Mouse (Mus musculus) gastrocnemius, postnatal 10 days (tissue): Measurements from ENCODE around the gene Slc16a7. TPM values are rescaled to one million over a fixed set of nuclear protein-coding genes. Genes with fewer than 3 reads are reported as not detected.

Experiments used
- DNase-seq: peaks from one replicate; pipeline ENCODE4 v3.0.0; 2021; ENCODE audit warnings: mixed read lengths
- long read RNA-seq, 2 experiments: library from polyadenylated mRNA; stranded (forward); transcript quantifications; one replicate each; pipeline ENCODE4 v2.0.0; 2021
- total RNA-seq, 2 experiments: library from RNA; stranded (reverse); gene quantifications; 2 replicates each; pipeline ENCODE4 v1.2.3; 2021

Slc16a7 gene
- 1 to 10 TPM; 2.9 to 3.7 TPM for total RNA-seq
- long read RNA-seq, experiment 1, partial matches to known transcripts: 0 of 2 reads
- long read RNA-seq, experiment 1, other reads (novel, unspliced or antisense): 2 of 2 reads
- long read RNA-seq, experiment 2, partial matches to known transcripts: 0 of 1 reads
- long read RNA-seq, experiment 2, other reads (novel, unspliced or antisense): 1 of 1 reads

DNA sequence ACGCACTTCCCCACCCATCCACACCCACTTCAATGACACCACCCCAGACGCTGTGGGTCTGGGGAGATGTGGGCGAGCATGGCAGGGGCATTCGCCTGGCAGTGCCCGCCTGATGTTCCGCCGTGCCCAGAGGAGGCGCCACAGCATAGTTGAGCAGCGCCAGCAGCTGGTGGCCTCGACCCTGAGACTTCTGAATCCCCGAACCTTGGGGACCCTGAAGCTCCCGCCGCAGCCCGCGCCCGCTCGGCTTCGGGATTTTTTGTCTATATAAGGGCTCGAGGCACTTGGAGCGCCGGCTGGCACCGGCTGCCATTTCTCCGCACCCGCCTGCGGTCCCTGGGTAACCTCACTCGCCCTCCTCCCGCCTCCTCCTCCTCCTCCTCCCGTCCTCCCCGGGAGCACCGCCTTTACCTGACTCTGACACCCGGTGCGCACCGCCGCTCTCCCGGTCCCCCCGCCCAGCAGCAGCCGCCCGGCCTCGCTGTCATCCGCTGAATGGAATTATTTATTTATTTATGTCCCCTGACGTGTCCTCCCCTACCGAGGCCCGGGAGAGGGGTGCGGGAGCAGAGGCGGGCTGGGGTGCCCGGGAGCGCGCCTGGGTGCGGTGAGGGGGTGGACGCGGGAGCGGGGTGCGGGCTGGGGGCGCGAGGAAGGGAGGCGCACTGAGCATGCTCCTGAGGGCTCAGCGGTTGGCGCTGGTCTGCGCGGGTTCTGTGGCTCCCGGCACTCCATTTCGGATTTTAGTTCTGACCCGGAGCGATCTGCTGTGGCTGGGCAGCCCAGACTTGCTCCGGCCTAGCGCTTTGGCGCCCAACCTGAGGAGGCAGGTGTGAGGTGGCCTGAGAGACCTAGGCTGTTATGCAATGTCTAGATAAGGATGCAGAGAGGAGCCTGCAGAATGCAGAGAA, at the start of gene Slc16a7:
Gene Slc16a7 (minus strand): TSS at position 590 of the 911 bp plus-strand sequence.
- DNase-seq: peak; percentile 53

DNA sequence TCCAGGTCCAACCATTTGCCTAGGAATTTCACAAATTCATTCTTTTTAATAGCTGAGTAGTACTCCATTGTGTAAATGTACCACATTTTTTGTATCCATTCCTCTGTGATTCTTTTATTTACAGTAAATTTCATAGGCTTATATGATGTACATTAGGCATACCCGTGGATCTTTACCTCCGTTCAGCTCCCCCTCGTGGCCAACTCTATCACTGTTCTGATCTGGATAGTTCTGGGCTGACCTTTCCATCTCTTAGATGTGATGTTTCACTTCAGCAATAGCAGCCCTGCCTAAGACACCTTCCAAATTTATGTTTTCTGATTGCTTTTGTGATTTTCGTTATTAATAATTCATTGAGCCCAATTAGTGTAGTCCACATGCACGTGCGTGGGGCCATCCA, 29.5 kb upstream of the Slc16a7 start:
- DNase-seq: no peak

DNA sequence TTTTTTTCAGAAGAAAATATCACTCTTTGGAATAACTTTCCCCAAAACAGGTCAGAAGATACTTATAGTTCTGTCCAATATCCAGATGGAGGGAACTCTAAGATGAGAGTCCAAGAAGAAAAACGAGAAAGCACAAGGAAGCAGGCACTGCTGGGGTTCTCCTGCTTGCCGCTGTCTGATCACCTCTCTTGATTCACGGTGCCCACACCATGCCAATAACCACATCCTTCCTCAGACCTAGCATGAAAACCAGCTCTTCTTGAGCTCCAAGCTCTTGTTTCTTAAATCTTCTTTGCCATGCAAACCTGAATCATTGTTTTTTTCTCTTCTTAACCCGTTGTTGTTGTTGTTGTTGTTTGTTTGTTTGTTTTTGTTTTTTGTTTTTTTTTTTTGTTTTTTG, 10.5 kb upstream of the Slc16a7 start:
- no peak for DNase-seq

DNA sequence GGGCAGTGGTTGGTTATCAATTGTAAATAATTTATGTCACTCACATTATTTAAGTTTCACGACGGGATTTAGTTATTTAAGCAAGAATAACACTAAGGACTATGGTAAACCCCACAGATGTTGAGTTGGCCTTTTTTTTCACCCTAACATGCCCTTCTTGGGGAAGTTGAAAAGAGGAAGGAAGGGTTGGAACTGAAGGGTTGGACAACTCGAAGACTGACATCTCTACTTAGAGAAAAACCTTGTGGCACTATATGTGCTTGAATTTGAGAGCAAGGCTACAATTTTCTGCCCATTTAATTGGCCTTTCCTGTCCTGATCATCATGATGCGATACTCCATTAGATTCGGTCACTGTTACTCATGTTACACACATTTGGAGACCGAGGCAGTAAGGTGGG, 746 bp upstream of the Slc16a7 start:
- DNase-seq: no peak

DNA sequence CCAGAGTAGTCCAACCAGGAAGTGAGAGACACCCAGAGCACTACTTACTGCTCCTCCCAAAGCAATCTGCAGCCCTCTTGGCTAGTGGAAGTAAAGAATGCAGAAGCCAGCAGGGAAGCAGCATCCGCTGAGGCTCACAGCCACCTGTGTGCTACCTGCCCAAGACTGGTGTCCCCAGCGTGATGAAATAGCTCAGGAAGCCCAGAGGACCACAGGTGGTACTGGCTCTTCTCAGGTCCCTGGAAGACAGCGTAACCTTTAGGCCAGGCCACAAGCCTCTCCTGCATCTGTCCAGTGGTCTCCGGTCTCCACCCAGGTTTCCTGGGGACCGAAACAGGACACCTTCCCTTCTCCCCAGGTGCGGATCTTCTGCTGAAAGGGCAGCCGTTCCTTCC, 787 bp downstream of the Slc16a7 start:
- DNase-seq: peak; percentile 7

DNA sequence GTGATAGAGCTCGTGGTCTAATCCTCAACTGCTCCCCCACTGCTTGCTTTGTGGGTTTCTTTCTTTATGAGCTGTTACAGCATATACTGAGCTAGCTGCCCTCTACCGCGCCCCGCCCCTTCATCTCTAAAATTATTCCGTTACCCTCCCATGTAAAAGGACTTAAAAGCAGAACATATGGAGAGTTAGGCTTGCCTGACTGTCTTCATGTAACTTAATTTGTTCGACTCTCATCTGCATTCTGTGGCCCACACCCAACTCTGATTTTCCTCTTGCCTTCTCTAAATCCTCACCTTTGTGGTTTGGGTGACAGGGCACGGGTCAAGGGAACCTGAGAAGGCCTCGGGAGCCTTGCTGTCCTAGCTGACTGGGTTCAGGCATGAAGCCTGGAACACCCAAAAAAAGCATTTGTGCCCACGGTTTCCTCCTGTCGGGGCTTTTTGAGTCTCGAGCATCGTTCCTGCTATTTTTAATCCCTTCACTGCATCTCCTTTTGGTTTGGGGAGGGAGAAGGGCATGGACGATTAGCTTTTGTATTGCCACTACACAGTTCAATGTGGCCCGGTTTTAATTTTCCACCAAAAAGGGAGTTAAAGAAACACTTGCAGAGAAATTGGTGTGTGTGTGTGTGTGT, 1.4 kb downstream of the Slc16a7 start:
- DNase-seq: no peak

DNA sequence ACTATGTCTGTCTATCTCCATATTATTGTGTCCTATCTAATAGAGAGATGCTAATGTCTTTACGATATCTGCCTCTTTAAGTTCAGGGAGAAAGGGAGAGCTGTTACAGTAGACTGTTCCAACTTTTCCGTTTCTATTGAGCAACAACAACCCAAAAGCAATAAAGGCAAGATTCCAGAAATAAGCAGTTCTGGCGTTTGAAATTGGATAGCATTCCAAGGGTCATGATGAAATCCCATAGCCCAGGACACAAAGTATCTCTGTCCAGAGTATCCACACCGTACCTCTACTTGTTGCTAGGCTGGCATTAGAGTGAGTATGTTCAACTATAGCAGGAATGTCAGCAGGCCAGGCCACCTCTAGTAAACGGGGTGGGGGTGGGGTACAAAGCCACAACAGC, 13.7 kb downstream of the Slc16a7 start:
- no peak for DNase-seq

DNA sequence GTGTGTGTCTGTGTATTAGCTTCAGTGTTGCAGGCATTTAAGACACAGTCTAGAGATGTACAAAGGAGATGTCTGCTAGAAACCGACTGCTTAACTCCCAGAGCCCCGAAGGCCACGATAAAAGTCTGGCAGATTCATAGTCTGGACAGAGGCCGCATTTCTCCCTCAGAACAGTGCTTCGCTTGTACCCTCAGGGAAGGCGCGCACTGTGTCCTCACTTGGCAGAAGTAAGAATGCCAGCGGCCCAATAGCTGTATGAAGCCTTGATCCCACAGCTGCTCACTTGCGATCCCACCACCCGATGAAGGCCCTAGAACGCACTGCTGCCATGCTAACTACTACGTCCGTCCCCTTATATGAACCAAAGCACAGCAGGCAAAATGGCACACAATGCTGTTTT, 16.6 kb downstream of the Slc16a7 start:
- DNase-seq: no peak

DNA sequence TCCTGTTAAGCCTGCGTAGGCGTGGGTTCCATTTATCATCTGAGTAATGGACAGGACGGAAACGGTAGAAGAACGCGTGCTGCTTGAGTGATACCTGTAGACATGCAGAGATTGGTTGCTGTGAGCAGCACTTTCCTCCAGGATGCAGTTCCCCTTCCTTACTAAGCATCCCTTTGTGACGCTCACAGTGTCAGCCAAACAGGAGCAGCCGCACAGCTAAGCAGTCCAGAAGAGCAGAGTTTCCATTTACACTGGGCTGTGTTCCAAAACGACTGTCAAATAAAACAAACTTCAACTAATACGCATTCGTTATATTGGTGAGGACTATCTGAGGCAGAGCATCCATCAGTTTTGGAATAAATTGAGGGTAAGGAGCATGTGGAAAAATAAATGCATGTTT, 17.8 kb downstream of the Slc16a7 start:
- no peak for DNase-seq

DNA sequence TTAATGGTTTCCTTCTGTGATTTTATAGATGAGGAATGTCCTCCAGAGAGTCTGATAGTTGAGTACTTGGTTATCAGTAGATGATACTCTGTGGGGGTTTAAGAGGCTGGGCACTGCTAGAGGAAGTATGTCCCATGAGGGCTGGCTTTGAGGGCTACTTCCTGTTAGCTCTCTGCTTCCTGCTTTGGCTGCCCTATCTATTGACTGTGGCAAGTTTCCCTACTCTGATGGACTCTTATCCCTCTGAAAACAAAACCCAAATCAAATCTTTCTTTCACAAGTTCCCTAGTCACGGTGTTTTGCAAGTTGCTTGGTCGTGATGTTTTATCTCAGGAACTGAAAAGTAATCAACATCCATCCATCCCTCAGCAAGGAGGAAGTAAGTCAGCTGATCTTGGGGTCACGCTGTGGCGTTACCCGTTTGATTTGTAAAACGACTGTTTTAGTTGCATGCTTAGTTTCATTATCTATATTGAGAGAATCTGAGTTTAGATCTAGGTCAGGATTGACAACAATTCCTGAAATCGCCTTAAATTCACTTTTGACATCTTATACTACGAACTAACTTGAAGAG, 19.1 kb downstream of the Slc16a7 start:
- DNase-seq: no peak

DNA sequence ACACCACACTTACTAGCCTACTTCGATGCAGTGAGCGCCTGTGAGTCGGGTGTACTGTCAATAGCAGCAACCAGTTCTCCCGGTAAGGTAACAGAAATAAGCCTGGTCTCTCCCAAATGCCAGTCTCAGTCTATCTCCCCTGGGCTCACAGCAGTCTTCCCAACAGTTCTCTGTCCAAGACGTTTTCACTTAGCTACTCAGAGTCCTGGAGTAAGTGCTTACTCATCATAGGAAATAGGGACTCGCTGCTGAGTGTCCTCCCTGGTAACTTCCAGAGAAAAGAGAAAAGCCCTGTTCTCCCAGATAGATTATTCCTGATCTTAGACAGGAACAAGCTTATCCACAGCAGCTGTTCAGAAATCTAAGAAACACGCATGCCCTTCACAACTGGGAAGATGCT, 30.8 kb downstream of the Slc16a7 start:
- DNase-seq: no peak

DNA sequence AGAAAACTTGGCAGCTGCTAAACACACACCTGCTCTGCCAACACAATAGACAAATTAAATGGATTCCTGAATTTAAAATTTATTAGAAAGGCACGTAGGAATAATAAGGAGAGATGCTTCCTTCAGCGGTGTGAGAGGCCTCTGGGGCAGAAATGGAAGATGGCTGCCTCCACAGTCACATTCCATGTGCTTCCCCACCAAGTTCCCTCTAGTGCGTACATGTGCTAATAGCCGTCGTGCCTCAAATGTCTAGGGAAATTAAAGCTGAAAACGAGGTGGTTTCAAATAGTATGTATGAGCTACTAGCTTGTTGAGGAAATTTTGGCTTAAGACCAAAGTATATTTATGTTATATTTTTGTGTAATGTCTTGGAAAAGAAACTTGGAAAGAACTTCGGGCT, 36.5 kb downstream of the Slc16a7 start:
- no peak for DNase-seq

DNA sequence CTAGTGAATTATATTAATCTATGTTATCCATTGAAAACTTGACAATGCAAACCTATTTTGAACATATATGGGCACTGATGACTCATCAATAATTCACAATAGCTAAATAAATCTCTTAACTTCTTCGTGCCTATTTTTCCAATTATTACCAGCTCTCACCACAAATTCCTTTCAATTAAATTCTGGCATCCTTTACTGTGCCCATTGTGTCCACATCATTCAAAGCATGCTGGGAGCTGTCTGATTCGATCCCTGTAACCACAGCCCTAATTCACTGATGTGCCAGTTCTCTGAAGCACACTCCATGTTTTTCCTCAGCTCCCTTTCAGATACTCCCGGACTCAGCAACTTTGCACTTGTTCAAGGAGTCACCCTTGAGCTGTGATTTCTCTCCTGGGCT, 41.1 kb downstream of the Slc16a7 start:
- no peak for DNase-seq

DNA sequence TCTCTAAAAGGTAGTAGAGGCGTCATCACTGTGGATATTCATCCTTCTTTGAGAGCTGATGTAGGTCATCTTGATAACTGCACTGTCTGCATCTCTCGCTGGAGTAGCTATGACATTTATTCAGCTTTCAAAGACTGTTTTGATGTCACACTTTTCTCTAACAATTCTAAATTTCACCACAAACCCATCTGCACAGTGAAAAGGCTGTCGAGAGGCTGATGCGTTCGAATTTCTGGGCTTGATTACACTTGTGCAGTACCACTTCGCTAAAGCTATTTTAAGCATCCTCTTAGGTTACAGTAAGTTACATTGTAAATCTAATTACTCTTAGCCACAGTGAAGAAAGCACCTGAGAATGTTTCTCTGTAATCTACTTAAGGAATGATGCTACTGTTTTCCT, 42.1 kb downstream of the Slc16a7 start:
- DNase-seq: no peak

DNA sequence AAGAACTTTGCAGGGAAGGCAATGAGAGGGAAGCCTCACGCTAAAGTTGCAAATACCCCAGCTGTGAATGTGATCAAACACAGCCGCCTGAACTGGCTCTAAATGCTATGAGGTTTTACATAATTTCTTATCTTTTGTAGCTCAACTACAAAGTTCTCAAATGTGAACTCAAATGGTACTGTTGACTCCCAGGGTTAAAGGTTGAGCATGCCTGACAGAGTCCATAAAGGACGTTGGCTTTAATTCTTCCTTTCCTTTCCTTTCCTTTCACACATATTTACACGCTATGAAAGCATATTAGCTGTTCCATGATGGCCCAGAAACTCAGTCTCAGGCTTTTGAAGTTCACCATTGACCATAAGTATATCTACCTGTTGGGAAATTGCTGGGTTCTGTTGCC, 42.9 kb downstream of the Slc16a7 start:
- DNase-seq: no peak

DNA sequence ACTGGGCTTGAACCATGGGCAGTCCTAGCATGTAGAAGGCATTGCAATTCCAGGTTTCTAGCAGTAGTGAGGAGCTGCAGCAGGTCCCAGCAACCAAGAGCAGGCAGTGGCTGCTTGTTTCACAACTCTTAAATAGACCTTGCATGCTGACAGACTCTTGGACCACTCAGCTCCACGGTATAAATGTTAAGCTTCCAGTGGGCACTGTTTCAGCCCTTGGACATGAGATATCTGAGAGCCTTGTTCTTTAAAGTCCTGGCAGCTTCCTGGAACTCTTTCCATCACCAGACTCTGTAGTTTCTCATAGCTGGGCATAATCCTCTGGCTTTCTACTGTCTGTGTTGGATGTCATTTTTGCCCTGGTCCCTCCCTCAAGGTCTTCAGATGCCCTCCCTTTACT, 43.7 kb downstream of the Slc16a7 start:
- DNase-seq: no peak

DNA sequence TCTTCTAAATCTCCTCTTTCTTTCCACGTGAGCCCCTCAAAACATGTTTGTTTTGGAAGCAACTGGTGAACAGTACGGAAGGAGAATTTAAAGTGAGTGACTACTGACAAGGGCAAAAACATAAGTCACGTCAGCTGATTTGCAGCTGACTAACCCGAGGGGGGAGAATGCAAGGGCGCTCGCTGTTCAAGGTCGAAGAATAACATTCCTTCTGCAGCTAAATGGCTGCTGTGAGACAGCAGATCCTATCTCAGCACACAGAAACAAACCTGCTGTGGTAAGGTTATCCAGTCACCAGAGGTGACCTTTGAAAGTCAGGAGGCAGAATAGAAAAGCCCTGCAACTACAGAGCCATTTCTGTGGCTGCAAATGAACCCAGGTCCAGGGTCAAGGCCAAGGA, 47.1 kb downstream of the Slc16a7 start:
- no peak for DNase-seq

DNA sequence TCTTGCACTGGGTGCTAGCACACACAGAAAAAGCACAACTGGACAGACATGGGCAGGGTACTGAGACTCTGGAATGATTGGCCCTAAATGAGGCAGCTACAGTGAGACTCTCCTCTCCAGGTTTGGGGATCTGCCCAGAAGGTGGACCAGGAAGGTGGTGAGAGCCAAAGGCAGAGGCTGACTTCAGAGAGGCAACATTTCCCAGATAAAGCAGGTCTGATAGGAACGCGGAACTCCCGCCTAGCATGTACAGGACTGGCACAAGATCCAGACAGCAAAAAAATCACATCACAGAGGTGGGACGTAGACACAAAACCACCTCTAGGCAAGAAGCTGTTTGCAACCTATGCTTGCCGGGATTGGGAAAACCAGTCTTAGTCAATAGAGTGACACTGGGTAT, 55.5 kb downstream of the Slc16a7 start:
- no peak for DNase-seq

DNA sequence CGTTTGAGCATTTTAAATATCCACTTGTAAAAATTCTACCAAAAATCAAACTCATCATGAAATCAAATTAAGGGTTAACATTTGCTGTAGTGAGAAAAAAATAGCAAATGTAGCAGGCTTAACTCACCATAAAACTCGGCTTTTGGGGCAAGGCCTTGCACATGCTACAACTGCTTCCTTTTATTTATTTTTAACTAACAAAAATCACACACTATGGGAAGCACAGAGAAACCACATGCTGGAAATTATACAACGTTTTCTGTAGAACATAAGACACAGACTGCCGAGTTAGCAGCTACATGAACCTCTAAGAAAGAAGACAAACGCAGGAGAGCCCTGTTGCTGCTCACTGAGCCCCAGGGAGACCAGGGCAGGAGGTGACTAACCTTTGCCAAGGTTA, 57.9 kb downstream of the Slc16a7 start:
- no peak for DNase-seq

DNA sequence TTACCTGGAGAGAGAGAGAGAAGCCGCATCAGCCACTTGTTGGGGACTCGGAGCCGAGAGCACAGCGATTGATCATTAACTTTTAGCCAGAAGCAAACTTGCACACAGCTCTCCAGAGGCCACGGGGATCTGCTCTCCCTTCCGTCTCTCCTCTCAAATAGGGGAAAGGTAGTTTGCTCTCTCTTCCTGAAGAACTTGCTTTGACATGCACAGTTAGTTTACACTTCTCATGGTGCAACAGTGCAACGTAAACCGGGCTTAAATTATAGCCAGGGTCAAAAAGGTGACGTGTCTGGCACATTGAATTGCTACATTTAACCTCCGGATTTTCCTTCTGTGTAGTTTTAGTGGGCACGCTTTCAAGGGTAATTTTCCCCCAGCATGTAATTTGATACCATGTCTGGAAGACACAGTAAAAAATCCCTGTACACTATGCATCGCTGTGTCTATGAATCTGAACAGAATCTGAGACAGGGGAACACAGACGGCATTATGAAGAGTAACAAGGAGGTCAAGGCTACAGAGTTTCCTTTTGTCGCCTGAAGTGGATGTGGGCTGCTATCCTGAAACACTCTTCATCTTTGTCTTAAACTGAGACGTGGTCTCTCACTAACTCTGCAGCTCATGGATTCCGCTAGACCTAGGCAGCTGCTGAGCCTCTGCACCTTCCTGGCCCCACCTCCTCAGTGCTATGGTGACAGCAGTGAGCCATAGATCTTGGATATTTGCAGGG, 60.8 kb downstream of the Slc16a7 start:
- DNase-seq: no peak

DNA sequence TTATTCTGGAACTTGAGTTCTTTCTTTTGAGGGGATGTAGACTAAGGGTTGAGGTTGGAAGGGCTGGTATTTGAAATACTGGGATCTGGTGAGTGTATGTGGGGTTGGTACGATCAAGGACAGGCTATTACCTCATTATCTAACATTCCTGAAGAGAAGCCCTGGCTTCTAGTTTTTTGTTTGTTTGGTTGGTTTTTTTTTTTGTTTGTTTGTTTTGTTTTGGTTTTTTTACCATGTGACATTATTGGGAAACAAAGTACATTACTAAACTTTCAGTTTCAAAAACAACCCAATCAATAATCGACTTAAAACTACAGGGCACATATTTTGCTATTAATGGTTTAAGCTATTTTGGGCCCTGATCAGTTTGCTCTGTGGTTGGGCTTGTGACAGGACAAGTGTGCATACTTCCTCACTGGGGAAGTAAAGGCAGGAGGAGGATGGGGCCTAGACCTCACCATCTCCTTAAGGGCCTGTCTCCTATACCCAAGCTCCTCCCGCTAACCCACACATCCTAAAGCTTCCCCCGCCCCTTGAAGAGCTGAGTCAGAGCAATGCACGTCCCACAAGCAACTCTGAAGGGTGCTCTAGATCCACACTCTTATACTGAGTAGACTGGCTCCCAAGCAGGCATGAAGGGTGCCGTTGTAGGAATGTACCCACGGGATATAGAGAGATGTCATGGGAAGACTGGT, 64.2 kb downstream of the Slc16a7 start:
- no peak for DNase-seq
